Mouse (Mus musculus) C2C12 (cell line): ENCODE measurements around the gene Casz1.

Experiments
- CEBPB ChIP-seq: IDR thresholded peaks from one replicate; pipeline ENCODE4 v1.6.1; 2011; ENCODE audit warnings: low read depth, mild to moderate bottlenecking, control low read depth, moderate library complexity
- CTCF ChIP-seq: IDR thresholded peaks from one replicate; pipeline ENCODE4 v1.5.1; 2011; ENCODE audit not compliant: control insufficient read depth, insufficient read depth, insufficient read length
- FOSL1 ChIP-seq: IDR thresholded peaks from one replicate; pipeline ENCODE4 v1.8.0; 2011; ENCODE audit warnings: mild to moderate bottlenecking, low read length; ENCODE audit not compliant: poor library complexity, insufficient read depth, severe bottlenecking
- MAX ChIP-seq: IDR thresholded peaks from one replicate; pipeline ENCODE4 v1.6.1; 2011; ENCODE audit warnings: mild to moderate bottlenecking, control low read depth
- MYOD1 ChIP-seq: IDR thresholded peaks from one replicate; pipeline ENCODE4 v1.6.1; 2011; ENCODE audit warnings: low read depth; ENCODE audit not compliant: control insufficient read depth, insufficient read length
- MYOG ChIP-seq: IDR thresholded peaks from one replicate; pipeline ENCODE4 v1.6.1; 2011; ENCODE audit not compliant: control insufficient read depth, insufficient read length; ENCODE audit errors: extremely low read depth
- USF1 ChIP-seq: IDR thresholded peaks from one replicate; pipeline ENCODE4 v1.6.1; 2011; ENCODE audit warnings: low read depth, mild to moderate bottlenecking, control low read depth, moderate library complexity

- TF ChIP-seq CTCF, result no peak
- no peak for TF ChIP-seq USF1
- no peak for TF ChIP-seq CEBPB
- TF ChIP-seq MAX, result no peak
- no peak for TF ChIP-seq MYOG
- TF ChIP-seq MYOD1, result no peak
- no peak for TF ChIP-seq FOSL1
Observed at GRCm38 (mm10) chr4:148885921-148886540, 81.8 kb downstream of the Casz1 start.
